Mouse (Mus musculus) CH12.LX (cell line): Measurements from ENCODE around the gene Cxcl12. TPM values are rescaled to one million over a fixed set of nuclear protein-coding genes. Genes with fewer than 3 reads are reported as not detected.

Experiments used
- DNase-seq: peaks from one replicate; pipeline ENCODE4 v3.0.0-alpha.2; 2013; ENCODE audit errors: extremely low read depth
- H3K27ac ChIP-seq: 2 replicates; pipeline ENCODE4 v1.5.1; 2012; ENCODE audit warnings: low read depth, mild to moderate bottlenecking, control low read depth, moderate library complexity; ENCODE audit not compliant: insufficient read depth
- H3K27me3 ChIP-seq: replicated peaks from 2 replicates; pipeline ENCODE3; 2012; ENCODE audit warnings: inconsistent platforms
- H3K36me3 ChIP-seq, 2 experiments: replicated peaks in 1 of 2; 2 replicates each; pipeline versions ENCODE3 to v1.6.1; 2012; ENCODE audit warnings: inconsistent platforms in 1 of 2, low read length in 1 of 2, mild to moderate bottlenecking in 1 of 2, mixed read lengths in 1 of 2, moderate library complexity in 1 of 2; ENCODE audit not compliant: control insufficient read depth in 1 of 2, insufficient read depth in 1 of 2
- H3K4me1 ChIP-seq, 2 experiments: 2 replicates each; pipeline ENCODE4 v1.6.1; 2012; ENCODE audit warnings: inconsistent platforms in 1 of 2, moderate library complexity in 1 of 2; ENCODE audit not compliant: insufficient read depth in 2 of 2, control insufficient read depth in 1 of 2
- H3K4me2 ChIP-seq: 2 replicates; pipeline ENCODE4 v1.6.1; 2012; ENCODE audit warnings: low read depth, mild to moderate bottlenecking, control low read depth; ENCODE audit not compliant: poor library complexity, insufficient read depth, severe bottlenecking
- H3K4me3 ChIP-seq, 3 experiments: fragments of 150-350 bp in 1 of 3; sonication (generic) in 1 of 3; replicated peaks in 1 of 3; 2 replicates each; pipeline versions ENCODE3 to v1.5.1; 2011 to 2012; ENCODE audit warnings: low read depth in 2 of 3, low read length in 2 of 3, mild to moderate bottlenecking in 2 of 3, moderate library complexity in 2 of 3, control low read depth in 1 of 3, improper control_type of control experiment in 1 of 3, inconsistent platforms in 1 of 3, mixed read lengths in 1 of 3; ENCODE audit not compliant: poor library complexity in 1 of 3
- H3K79me2 ChIP-seq: replicated peaks from 2 replicates; pipeline ENCODE4 v1.6.1; 2012; ENCODE audit warnings: mild to moderate bottlenecking, moderate library complexity; ENCODE audit not compliant: control insufficient read depth, poor library complexity, insufficient read depth, severe bottlenecking; ENCODE audit errors: extremely low read depth
- H3K9ac ChIP-seq: 2 replicates; pipeline ENCODE4 v1.6.1; 2012; ENCODE audit warnings: low read depth, mild to moderate bottlenecking, control low read depth, moderate library complexity; ENCODE audit not compliant: insufficient read depth
- H3K9me3 ChIP-seq: replicated peaks from 2 replicates; pipeline ENCODE3; 2012; ENCODE audit warnings: low read length, inconsistent platforms, mixed read lengths
- CHD1 ChIP-seq: IDR thresholded peaks from 2 replicates; pipeline ENCODE4 v1.6.1; 2012; ENCODE audit warnings: low read depth, low read length, improper control_type of control experiment, inconsistent platforms
- CHD2 ChIP-seq: IDR thresholded peaks from 2 replicates; pipeline ENCODE4 v1.6.1; 2011; ENCODE audit warnings: low read length, improper control_type of control experiment
- E2F4 ChIP-seq: IDR thresholded peaks from 2 replicates; pipeline ENCODE4 v1.6.1; 2011; ENCODE audit warnings: low read depth, low read length, improper control_type of control experiment; ENCODE audit not compliant: insufficient replicate concordance
- ELF1 ChIP-seq: IDR thresholded peaks from 2 replicates; pipeline ENCODE4 v1.6.1; 2014; ENCODE audit warnings: low read depth, mild to moderate bottlenecking, inconsistent platforms, low read length, improper control_type of control experiment
- EP300 ChIP-seq: IDR thresholded peaks from 2 replicates; pipeline ENCODE4 v1.6.1; 2011; ENCODE audit warnings: low read length, improper control_type of control experiment
- IRF4 ChIP-seq: IDR thresholded peaks from 2 replicates; pipeline ENCODE4 v1.6.1; 2014; ENCODE audit warnings: low read depth, mild to moderate bottlenecking, inconsistent platforms, low read length, improper control_type of control experiment
- JUN ChIP-seq: IDR thresholded peaks from 2 replicates; pipeline ENCODE4 v1.6.1; 2011; ENCODE audit warnings: low read depth, mild to moderate bottlenecking, low read length, improper control_type of control experiment, moderate library complexity; ENCODE audit not compliant: insufficient read depth
- JUND ChIP-seq: conservative IDR thresholded peaks from 2 replicates; pipeline ENCODE4 v1.6.1; 2011; ENCODE audit warnings: low read depth, low read length, improper control_type of control experiment
- MAFK ChIP-seq: IDR thresholded peaks from 2 replicates; pipeline ENCODE4 v1.6.1; 2011; ENCODE audit warnings: low read length, improper control_type of control experiment; ENCODE audit not compliant: insufficient replicate concordance
- MAX ChIP-seq: IDR thresholded peaks from 2 replicates; pipeline ENCODE4 v1.6.1; 2011; ENCODE audit warnings: low read length, improper control_type of control experiment
- MAZ ChIP-seq: IDR thresholded peaks from 2 replicates; pipeline ENCODE4 v1.6.1; 2012; ENCODE audit warnings: low read depth, mild to moderate bottlenecking, inconsistent platforms, low read length, improper control_type of control experiment, moderate library complexity
- MXI1 ChIP-seq: IDR thresholded peaks from 2 replicates; pipeline ENCODE4 v1.6.1; 2011; ENCODE audit warnings: mild to moderate bottlenecking, low read depth, low read length, improper control_type of control experiment
- NELFE ChIP-seq: IDR thresholded peaks from 2 replicates; pipeline ENCODE4 v1.6.1; 2011; ENCODE audit warnings: low read depth, low read length, improper control_type of control experiment
- NRF1 ChIP-seq: IDR thresholded peaks from 2 replicates; pipeline ENCODE4 v1.6.1; 2014; ENCODE audit warnings: low read depth, mild to moderate bottlenecking, inconsistent platforms, low read length, improper control_type of control experiment, moderate library complexity
- PAX5 ChIP-seq: IDR thresholded peaks from 2 replicates; pipeline ENCODE4 v1.6.1; 2012; ENCODE audit warnings: low read length, inconsistent platforms, mixed read lengths
- RAD21 ChIP-seq: IDR thresholded peaks from 2 replicates; pipeline ENCODE4 v1.6.1; 2011; ENCODE audit warnings: low read depth, mild to moderate bottlenecking, low read length, improper control_type of control experiment, moderate library complexity
- RCOR1 ChIP-seq: conservative IDR thresholded peaks from 2 replicates; pipeline ENCODE4 v1.6.1; 2012; ENCODE audit warnings: low read depth, mild to moderate bottlenecking, inconsistent platforms, low read length, improper control_type of control experiment
- TBP ChIP-seq: conservative IDR thresholded peaks from 2 replicates; pipeline ENCODE4 v1.6.1; 2011; ENCODE audit warnings: low read depth, low read length, improper control_type of control experiment
- TCF12 ChIP-seq: IDR thresholded peaks from 2 replicates; pipeline ENCODE4 v1.6.1; 2014; ENCODE audit warnings: low read depth, mild to moderate bottlenecking, inconsistent platforms, low read length, improper control_type of control experiment
- UBTF ChIP-seq: IDR thresholded peaks from 2 replicates; pipeline ENCODE4 v1.6.1; 2012; ENCODE audit warnings: low read depth, mild to moderate bottlenecking, inconsistent platforms, low read length, improper control_type of control experiment, moderate library complexity
- USF1 ChIP-seq: IDR thresholded peaks from 2 replicates; pipeline ENCODE4 v1.6.1; 2014; ENCODE audit warnings: low read depth, mild to moderate bottlenecking, inconsistent platforms, low read length, improper control_type of control experiment
- USF2 ChIP-seq: conservative IDR thresholded peaks from 2 replicates; pipeline ENCODE4 v1.6.1; 2011; ENCODE audit warnings: low read depth, low read length, improper control_type of control experiment
- ZKSCAN1 ChIP-seq: IDR thresholded peaks from 2 replicates; pipeline ENCODE4 v1.6.1; 2012; ENCODE audit warnings: low read depth, inconsistent platforms, low read length, improper control_type of control experiment, borderline replicate concordance
- dilution Hi-C: fragments of 300-500 bp; cut with MboI; formaldehyde crosslinking; loops from 2 replicates; pipeline ENCODE4 v1.14.3; 2020; ENCODE audit warnings: low sequenced_read_pairs; ENCODE audit not compliant: extremely low pct_unique_long_range_greater_than_20kb, extremely low pct_ligation_motif_present
- in situ Hi-C: fragments of 300-500 bp; cut with MboI; formaldehyde crosslinking; loops from 3 replicates; pipeline ENCODE4 v1.14.3; 2019; ENCODE audit warnings: low sequenced_read_pairs, low pct_ligation_motif_present, low pct_unique_long_range_greater_than_20kb, mixed read lengths
- polyA plus RNA-seq: library from polyadenylated mRNA; unstranded; fragments of >175 nt; gene quantifications from 2 replicates; pipeline ENCODE4 v1.2.1, GENCODE M21; 2012; ENCODE audit warnings: low read depth; ENCODE audit not compliant: insufficient read length
- total RNA-seq, 2 experiments: library from RNA; depleted of rRNA; stranded (reverse); fragments of 300-350 nt in 1 of 2; fragments of >200 nt in 1 of 2; gene quantifications; 2 replicates each; pipeline ENCODE4 v1.2.3; 2012 to 2014

Cxcl12 gene
- total and polyA plus RNA-seq, 3 experiments, result not detected

GRCm38 (mm10) chr6:117206834-117207233, 38.5 kb downstream of the Cxcl12 start:
- no peak for DNase-seq
- no peaks in the 10 kb centered on the region for H3K9me3 ChIP-seq
- no peaks in the 10 kb centered on the region for H3K79me2 ChIP-seq
- dilution Hi-C loops, result no loop called here
- H3K4me1 ChIP-seq, result peaks cover 0 to 25% of the 10 kb centered on the region in 2 experiments; a peak in 2 of 4 replicates
- H3K4me3 ChIP-seq, result no peak overlapping the region
- H3K36me3 ChIP-seq, result no peaks in the 10 kb centered on the region
- in situ Hi-C loops, result no loop called here
- H3K27ac ChIP-seq, result no peak overlapping the region
- H3K27me3 ChIP-seq, result no peaks in the 10 kb centered on the region
- TF ChIP-seq NELFE, result no peak
- TF ChIP-seq MAX, result no peak
- TF ChIP-seq UBTF, result no peak
- no peak for TF ChIP-seq JUN
- TF ChIP-seq IRF4, result no peak
- no peak for TF ChIP-seq E2F4
- TF ChIP-seq ZKSCAN1, result no peak
- no peak for TF ChIP-seq MAFK
- no peak for TF ChIP-seq CHD1
- no peak for TF ChIP-seq RCOR1
- no peak for TF ChIP-seq ELF1
- no peak for TF ChIP-seq RAD21
- no peak for TF ChIP-seq TBP
- TF ChIP-seq NRF1, result no peak
- no peak for TF ChIP-seq MAZ
- no peak for TF ChIP-seq USF1
- no peak for TF ChIP-seq USF2
- no peak for TF ChIP-seq JUND
- no peak for TF ChIP-seq PAX5
- no peak overlapping the region for H3K9ac ChIP-seq
- no peak overlapping the region for H3K4me2 ChIP-seq

GRCm38 (mm10) chr6:117207289-117207688, 39.0 kb downstream of the Cxcl12 start:
- no peak for DNase-seq
- H3K4me1 ChIP-seq, result peaks cover 0 to 25% of the 10 kb centered on the region in 2 experiments; a peak in 2 of 4 replicates
- H3K36me3 ChIP-seq, result no peaks in the 10 kb centered on the region
- H3K4me2 ChIP-seq, result no peak overlapping the region
- no peaks in the 10 kb centered on the region for H3K79me2 ChIP-seq
- in situ Hi-C loops (no loop called here), dilution Hi-C loops (no loop called here)
- no peak overlapping the region for H3K27ac ChIP-seq
- H3K9me3 ChIP-seq, result no peaks in the 10 kb centered on the region
- no peak overlapping the region for H3K4me3 ChIP-seq
- H3K9ac ChIP-seq, result no peak overlapping the region
- H3K27me3 ChIP-seq, result no peaks in the 10 kb centered on the region
- TF ChIP-seq EP300 (no peak), ELF1 (no peak), E2F4 (no peak), TCF12 (no peak), JUN (no peak), MXI1 (no peak), ZKSCAN1 (no peak), MAX (no peak), UBTF (no peak), CHD2 (no peak)
